Mouse (Mus musculus) kidney, postnatal 0 days (tissue): Measurements from ENCODE around the gene Rab31. TPM values are rescaled to one million over a fixed set of nuclear protein-coding genes. Genes with fewer than 3 reads are reported as not detected.

ENCODE experiments used
- ATAC-seq: fragments of 200-750 bp; cut with Nextera tagmentation; replicated peaks from 2 replicates; pipeline ENCODE4 v1.8.0; 2017; ENCODE audit warnings: low read depth, moderate number of reproducible peaks, moderate TSS enrichment, moderate library complexity; ENCODE audit not compliant: low FRiP score
- DNase-seq: peaks from one replicate; pipeline ENCODE4 v3.0.0-alpha.2; 2016; ENCODE audit warnings: low spot score
- H3K27ac ChIP-seq: fragments of 300-500 bp; sonication (generic); 2 replicates; pipeline ENCODE4 v1.5.1; 2014; ENCODE audit warnings: mild to moderate bottlenecking
- H3K27me3 ChIP-seq: fragments of 300-500 bp; sonication (generic); 2 replicates; pipeline ENCODE4 v1.6.1; 2014; ENCODE audit warnings: low read length, mixed read lengths; ENCODE audit not compliant: insufficient read depth
- H3K36me3 ChIP-seq: fragments of 300-500 bp; sonication (generic); 2 replicates; pipeline ENCODE4 v1.6.1; 2014; ENCODE audit warnings: low read length, mixed read lengths; ENCODE audit not compliant: insufficient read depth
- H3K4me1 ChIP-seq: fragments of 300-500 bp; sonication (generic); replicated peaks from 2 replicates; pipeline ENCODE4 v1.6.1; 2014; ENCODE audit warnings: antibody characterized with exemption, low read length, mixed read lengths; ENCODE audit not compliant: insufficient read depth
- H3K4me2 ChIP-seq: fragments of 300-500 bp; sonication (generic); 2 replicates; pipeline ENCODE4 v1.6.1; 2014; ENCODE audit warnings: mild to moderate bottlenecking, low read length, moderate library complexity, mixed read lengths
- H3K4me3 ChIP-seq: fragments of 300-500 bp; sonication (generic); replicated peaks from 2 replicates; pipeline ENCODE4 v1.5.1; 2014; ENCODE audit warnings: low read depth, low read length
- H3K9ac ChIP-seq: fragments of 300-500 bp; sonication (generic); 2 replicates; pipeline ENCODE4 v1.6.1; 2014; ENCODE audit warnings: low read depth, low read length
- H3K9me3 ChIP-seq: fragments of 300-500 bp; sonication (generic); replicated peaks from 2 replicates; pipeline ENCODE4 v1.6.1; 2016; ENCODE audit warnings: low read length, inconsistent platforms, mixed read lengths
- CTCF ChIP-seq: IDR thresholded peaks from 2 replicates; pipeline ENCODE4 v1.5.1; 2016; ENCODE audit warnings: antibody characterized with exemption, low read depth, mild to moderate bottlenecking, moderate library complexity
- WGBS: fragments of 180-500 bp; shearing (Covaris S2); extraction: QIAGEN DNeasy Blood & Tissue Kit; methylation state at CpG from one replicate; pipeline ENCODE4 v1.1.7; 2014; 5-methylcytosine and 5-hydroxymethylcytosine counted together
- polyA plus RNA-seq: library from polyadenylated mRNA; unstranded; fragments of >200 nt; fragmentation: Nextera tagmentation; extraction: Ambion mirVana; gene quantifications from 2 replicates; pipeline ENCODE4 v1.2.1, GENCODE M21; 2015

Gene Rab31
- polyA plus RNA-seq, 1 experiment from 2014 or later, result 30.0 TPM

DNA sequence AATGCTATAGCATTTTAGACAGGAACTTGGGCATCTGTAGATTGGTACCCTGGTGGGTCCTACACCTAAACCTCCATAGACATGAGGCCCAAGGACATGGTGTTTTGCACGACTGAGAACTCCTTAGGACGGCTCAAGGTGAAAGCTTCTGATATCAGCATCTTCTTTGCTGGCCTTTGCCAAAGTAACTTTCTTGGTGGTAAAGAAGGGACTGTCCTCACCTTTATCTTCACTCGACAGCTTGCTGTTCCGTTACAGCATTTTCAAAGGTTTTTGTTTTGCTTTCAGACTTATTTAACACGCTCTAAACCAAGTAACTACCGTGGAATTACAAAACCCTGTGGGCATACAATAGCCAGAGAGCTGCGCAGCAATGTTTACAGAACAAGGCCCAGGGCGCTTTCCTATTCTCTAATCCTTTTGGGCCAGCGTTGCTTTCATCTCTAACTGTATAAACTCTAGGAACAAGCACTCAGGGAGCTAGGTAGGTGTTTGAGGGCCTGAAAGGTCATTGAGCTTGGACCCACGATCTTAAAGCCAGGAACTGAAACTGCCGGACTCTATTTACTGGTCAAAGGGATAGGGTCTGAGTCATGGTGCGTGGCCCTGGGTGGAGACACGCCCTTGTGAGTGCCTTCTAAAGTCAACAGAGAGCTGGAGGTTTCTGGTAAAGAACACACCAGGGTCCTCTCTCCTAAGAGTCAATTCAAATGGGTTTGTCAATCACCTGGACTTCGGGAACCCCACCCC lies 109.0 kb downstream of the Rab31 start:
- no peaks in the 10 kb centered on the region for H3K27me3 ChIP-seq
- H3K4me2 ChIP-seq, result no peak overlapping the region
- no peak overlapping the region for H3K4me3 ChIP-seq
- ATAC-seq, result no peak
- 89% methylated on average over 14 of the region's 14 CpGs for WGBS
- no peak overlapping the region for H3K27ac ChIP-seq
- no peak for DNase-seq
- H3K9ac ChIP-seq, result no peak overlapping the region
- H3K36me3 ChIP-seq, result no peaks in the 10 kb centered on the region
- no peak for TF ChIP-seq CTCF
- H3K4me1 ChIP-seq, result no peaks in the 10 kb centered on the region
- no peaks in the 10 kb centered on the region for H3K9me3 ChIP-seq

DNA sequence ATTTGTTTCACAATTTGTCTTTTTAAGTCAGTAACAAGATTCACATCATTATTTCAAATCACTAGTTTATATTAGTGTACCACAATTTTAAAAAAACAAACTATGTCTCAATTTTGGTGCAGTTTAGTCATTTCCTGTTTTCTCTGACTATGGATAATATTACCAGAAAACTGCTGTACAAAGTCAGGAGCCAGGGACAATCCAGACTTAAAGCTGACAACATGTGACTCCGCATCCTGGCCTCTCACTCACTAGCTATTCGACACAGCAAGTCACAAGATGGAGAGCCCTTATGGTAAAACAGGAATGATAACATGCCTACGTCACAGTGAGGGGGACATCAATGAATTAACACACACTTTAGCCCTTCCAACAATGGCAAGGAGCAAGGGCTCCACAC lies 109.9 kb downstream of the Rab31 start:
- H3K9ac ChIP-seq, result no peak overlapping the region
- H3K4me1 ChIP-seq, result no peaks in the 10 kb centered on the region
- WGBS, result 84% methylated on average over 3 of the region's 3 CpGs
- TF ChIP-seq CTCF, result no peak
- H3K27me3 ChIP-seq, result no peaks in the 10 kb centered on the region
- DNase-seq (no peak), ATAC-seq (no peak)
- no peaks in the 10 kb centered on the region for H3K9me3 ChIP-seq
- H3K27ac ChIP-seq, result no peak overlapping the region
- no peak overlapping the region for H3K4me2 ChIP-seq
- no peak overlapping the region for H3K4me3 ChIP-seq
- no peaks in the 10 kb centered on the region for H3K36me3 ChIP-seq

DNA sequence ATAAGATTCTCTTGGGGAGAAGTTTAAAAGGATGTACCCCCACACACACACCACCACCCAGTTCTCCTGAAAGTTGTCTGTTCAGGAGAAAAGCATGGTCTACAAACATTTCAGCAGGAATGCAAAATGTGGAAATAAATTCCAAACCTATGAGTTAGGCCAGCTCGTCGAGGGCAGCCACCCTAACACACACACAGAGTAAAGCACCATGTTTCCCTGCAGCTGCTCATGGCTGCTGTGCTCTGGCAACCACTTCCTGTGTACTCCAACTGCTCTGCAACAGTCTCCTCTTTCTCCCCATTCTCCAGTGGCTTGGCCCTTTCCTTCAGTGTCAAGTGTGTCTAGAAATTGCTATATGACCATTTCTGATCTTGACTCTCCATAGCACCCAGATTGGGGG lies 114.1 kb downstream of the Rab31 start:
- DNase-seq (no peak), ATAC-seq (no peak)
- no peak for TF ChIP-seq CTCF
- no peak overlapping the region for H3K4me3 ChIP-seq
- H3K36me3 ChIP-seq, result no peaks in the 10 kb centered on the region
- no peaks in the 10 kb centered on the region for H3K4me1 ChIP-seq
- H3K9ac ChIP-seq, result no peak overlapping the region
- no peaks in the 10 kb centered on the region for H3K9me3 ChIP-seq
- 71% methylated on average over 2 of the region's 2 CpGs for WGBS
- H3K27me3 ChIP-seq, result no peaks in the 10 kb centered on the region
- H3K27ac ChIP-seq, result no peak overlapping the region
- no peak overlapping the region for H3K4me2 ChIP-seq

DNA sequence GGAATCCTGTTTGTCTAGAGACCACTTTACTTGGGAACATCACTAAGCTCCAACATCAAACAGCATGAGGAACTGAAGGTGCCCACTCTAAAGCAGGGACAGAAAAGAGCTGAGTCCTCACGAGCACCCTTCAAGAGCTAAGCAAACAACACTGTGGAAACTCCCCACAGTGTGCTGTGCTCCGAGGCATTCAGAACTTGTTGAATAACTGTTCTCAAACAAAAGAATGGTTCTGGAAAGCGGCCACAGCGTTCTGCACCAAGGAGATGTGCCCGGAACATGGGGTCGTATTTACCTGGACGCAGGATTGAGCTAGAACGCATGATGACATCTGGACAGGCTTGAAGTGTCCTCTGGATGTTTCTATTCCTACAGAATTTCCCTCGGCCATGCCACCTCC lies 114.6 kb downstream of the Rab31 start:
- H3K9me3 ChIP-seq, result no peaks in the 10 kb centered on the region
- no peak for TF ChIP-seq CTCF
- H3K4me2 ChIP-seq, result no peak overlapping the region
- no peak overlapping the region for H3K27ac ChIP-seq
- no peaks in the 10 kb centered on the region for H3K4me1 ChIP-seq
- WGBS, result 93% methylated on average over 9 of the region's 9 CpGs
- ATAC-seq, result no peak
- H3K27me3 ChIP-seq, result no peaks in the 10 kb centered on the region
- H3K36me3 ChIP-seq, result no peaks in the 10 kb centered on the region
- no peak for DNase-seq
- no peak overlapping the region for H3K9ac ChIP-seq
- no peak overlapping the region for H3K4me3 ChIP-seq

DNA sequence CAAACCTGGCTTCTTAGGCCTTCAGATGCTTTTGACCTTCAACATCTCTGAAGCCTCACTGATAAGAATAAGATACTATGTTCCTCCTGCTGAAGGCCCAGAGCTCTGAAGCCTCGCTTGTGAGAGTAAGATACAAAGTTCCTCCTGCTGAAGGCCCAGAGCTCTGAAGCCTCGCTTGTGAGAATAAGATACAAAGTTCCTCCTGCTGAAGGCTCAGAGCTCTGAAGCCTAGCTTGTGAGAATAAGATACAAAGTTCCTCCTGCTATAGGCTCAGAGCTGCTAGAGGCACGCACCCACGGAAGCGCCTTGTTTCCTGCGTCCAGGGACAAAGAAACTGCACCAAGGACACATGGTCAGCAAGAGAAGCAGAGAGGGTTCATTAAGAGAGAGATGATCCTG lies 115.8 kb downstream of the Rab31 start:
- no peak for TF ChIP-seq CTCF
- 92% methylated on average over 6 of the region's 6 CpGs for WGBS

DNA sequence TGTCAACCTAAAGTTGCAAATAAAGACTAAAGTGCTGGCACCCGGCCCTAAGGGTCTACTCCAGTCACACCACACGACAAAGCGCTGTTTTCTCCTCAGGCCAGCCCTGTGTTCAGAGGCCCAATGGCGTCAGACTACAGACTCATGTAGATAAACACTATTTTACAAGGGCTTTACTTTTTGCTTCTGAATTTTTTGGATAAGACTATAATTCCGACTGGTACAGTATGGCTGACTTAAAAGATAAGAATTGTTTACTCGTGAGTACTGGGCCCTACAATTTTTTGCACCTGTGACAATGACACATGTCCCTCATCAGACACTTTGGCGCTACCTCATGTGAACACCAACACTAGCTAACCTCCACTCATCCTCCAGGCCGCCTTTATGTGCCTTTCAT lies 116.5 kb downstream of the Rab31 start:
- Histone ChIP-seq H3K4me2 (no peak overlapping the region), H3K27me3 (no peaks in the 10 kb centered on the region), H3K4me1 (no peaks in the 10 kb centered on the region), H3K27ac (no peak overlapping the region), H3K4me3 (no peak overlapping the region), H3K9ac (no peak overlapping the region), H3K9me3 (no peaks in the 10 kb centered on the region), H3K36me3 (no peaks in the 10 kb centered on the region)
- DNase-seq, result no peak
- WGBS, result 89% methylated on average over 8 of the region's 8 CpGs
- TF ChIP-seq CTCF, result no peak
- ATAC-seq, result no peak

More for the DNA sequence above, 115.8 kb downstream of the Rab31 start:
- Histone ChIP-seq H3K9ac (no peak overlapping the region), H3K36me3 (no peaks in the 10 kb centered on the region), H3K4me1 (no peaks in the 10 kb centered on the region), H3K9me3 (no peaks in the 10 kb centered on the region), H3K27ac (no peak overlapping the region), H3K4me3 (no peak overlapping the region), H3K4me2 (no peak overlapping the region), H3K27me3 (no peaks in the 10 kb centered on the region)
- no peak for DNase-seq
- ATAC-seq, result no peak

DNA sequence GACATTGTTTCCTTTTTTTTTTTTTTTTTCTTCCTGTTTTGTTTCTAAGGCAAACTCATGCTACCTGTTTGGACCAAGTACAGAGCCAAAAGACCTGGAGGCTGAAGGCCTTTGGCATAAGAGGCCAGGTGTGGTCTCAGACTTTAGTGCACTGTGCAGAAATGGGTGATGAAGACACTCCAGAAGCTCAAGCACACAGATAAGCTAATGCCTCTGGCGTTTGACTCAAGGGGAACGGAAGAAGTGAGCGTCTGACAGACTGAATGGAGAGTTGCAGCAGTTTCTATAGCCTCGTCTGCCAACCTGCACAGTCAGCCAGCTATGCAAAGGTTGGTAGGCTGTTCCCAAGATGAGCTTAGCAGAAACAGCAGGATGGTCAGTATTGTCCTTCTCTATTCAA lies 116.9 kb downstream of the Rab31 start:
- Histone ChIP-seq H3K27ac (no peak overlapping the region), H3K4me2 (no peak overlapping the region), H3K9me3 (no peaks in the 10 kb centered on the region), H3K27me3 (no peaks in the 10 kb centered on the region), H3K4me1 (no peaks in the 10 kb centered on the region), H3K4me3 (no peak overlapping the region), H3K9ac (no peak overlapping the region), H3K36me3 (no peaks in the 10 kb centered on the region)
- ATAC-seq, result no peak
- DNase-seq, result no peak
- WGBS, result 87% methylated on average over 4 of the region's 4 CpGs
- TF ChIP-seq CTCF, result no peak
